ENCODE assay signal across 8 mouse cellular contexts in genomic region chr15:98662198-98662566, GRCm38 (mm10). TPM values are rescaled to one million over a fixed set of nuclear protein-coding genes. Genes with fewer than 3 reads are reported as not detected.
DNase-seq lines count a peak whose midpoint lies in the region; ATAC-seq lines count a peak whose summit lies in the region.

No protein-coding gene starts in this region.

- H3K4me3 ChIP-seq in lung, embryonic 16.5 days (ENCODE audit: low read length), result peak overlapping the region; percentile 90
- H3K4me3 ChIP-seq in hindbrain, embryonic 15.5 days, result peak overlapping the region; percentile 85
- H3K4me3 ChIP-seq in midbrain, embryonic 11.5 days (ENCODE audit: low read depth, low read length), result peak overlapping the region; percentile 74

- no peaks in the 10 kb centered on the region for H3K9me3 ChIP-seq in lung, embryonic 16.5 days (ENCODE audit: control insufficient read depth, low read length)
- H3K9me3 ChIP-seq in hindbrain, embryonic 15.5 days, result no peaks in the 10 kb centered on the region
- H3K9me3 ChIP-seq in midbrain, embryonic 11.5 days (ENCODE audit: control insufficient read depth, low read length), result no peaks in the 10 kb centered on the region

- WGBS in lung, embryonic 16.5 days, result under 1% methylated on average over 14 of the region's 14 CpGs
- under 1% methylated on average over 14 of the region's 14 CpGs for WGBS in hindbrain, embryonic 15.5 days
- 2% methylated on average over 14 of the region's 14 CpGs for WGBS in midbrain, embryonic 11.5 days

- peak overlapping the region; percentile 79 for H3K27ac ChIP-seq in lung, embryonic 16.5 days (ENCODE audit: low read length)
- H3K27ac ChIP-seq in hindbrain, embryonic 15.5 days (replicated peaks), result peak overlapping the region; percentile 93
- H3K27ac ChIP-seq in midbrain, embryonic 11.5 days (ENCODE audit: low read depth, low read length), result peak overlapping the region; percentile 74

- H3K4me1 ChIP-seq in lung, embryonic 16.5 days (replicated peaks; ENCODE audit: control insufficient read depth, insufficient read depth, low read length), result peaks cover 8% of the 10 kb centered on the region
- H3K4me1 ChIP-seq in hindbrain, embryonic 15.5 days (replicated peaks), result peaks cover 15% of the 10 kb centered on the region; the same call in 1 of the 2 replicates
- H3K4me1 ChIP-seq in midbrain, embryonic 11.5 days (ENCODE audit: control insufficient read depth, insufficient read depth, low read length), result peaks cover 2% of the 10 kb centered on the region

- peak overlapping the region; percentile 97 for H3K9ac ChIP-seq in lung, embryonic 16.5 days (ENCODE audit: low read length)
- peak overlapping the region; percentile 91 for H3K9ac ChIP-seq in hindbrain, embryonic 15.5 days
- peak overlapping the region; percentile 97 for H3K9ac ChIP-seq in midbrain, embryonic 11.5 days (ENCODE audit: low read length)

- no peak for DNase-seq in lung, postnatal 10 days
- peak; percentile 66 for DNase-seq in c-Kit-positive CD71-positive TER-119-positive erythroid progenitor cells, embryonic 14.5 days (ENCODE audit: low spot score)
- peak; percentile 93 for DNase-seq in midbrain, embryonic 11.5 days (ENCODE audit: low spot score, missing footprints)
- DNase-seq in urinary bladder, postnatal 4 days (ENCODE audit: low spot score in 2 of 2), result no peak
- DNase-seq in retina, postnatal 1 day, result no peak
- DNase-seq in urinary bladder, postnatal 10 days (ENCODE audit: low spot score), result no peak

- no peak; the same call in 1 of the 2 replicates for ATAC-seq in lung, embryonic 16.5 days (ENCODE audit: low read depth)
- ATAC-seq in hindbrain, embryonic 15.5 days (ENCODE audit: low FRiP score, low read depth), result no peak
- no peak; the same call in 1 of the 2 replicates for ATAC-seq in midbrain, embryonic 11.5 days (ENCODE audit: low FRiP score)

- H3K36me3 ChIP-seq in lung, embryonic 16.5 days (ENCODE audit: control insufficient read depth, insufficient read depth, low read length), result peaks cover 20% of the 10 kb centered on the region
- peaks cover 13% of the 10 kb centered on the region for H3K36me3 ChIP-seq in hindbrain, embryonic 15.5 days
- peaks cover 14% of the 10 kb centered on the region for H3K36me3 ChIP-seq in midbrain, embryonic 11.5 days (ENCODE audit: control insufficient read depth, insufficient read depth, low read length)

- peak overlapping the region; percentile 82 for H3K4me2 ChIP-seq in lung, embryonic 16.5 days (ENCODE audit: low read depth, low read length)
- peak overlapping the region; percentile 59 for H3K4me2 ChIP-seq in hindbrain, embryonic 15.5 days
- H3K4me2 ChIP-seq in midbrain, embryonic 11.5 days, result peak overlapping the region; percentile 72

- H3K27me3 ChIP-seq in lung, embryonic 16.5 days (ENCODE audit: control insufficient read depth, insufficient read depth, low read depth, low read length), result no peaks in the 10 kb centered on the region
- no peaks in the 10 kb centered on the region for H3K27me3 ChIP-seq in hindbrain, embryonic 15.5 days
- H3K27me3 ChIP-seq in midbrain, embryonic 11.5 days (ENCODE audit: control insufficient read depth, insufficient read depth, low read length), result no peaks in the 10 kb centered on the region

RNA-seq across cellular contexts. Expression of gene Ddx23, which starts 0.5 kb away (rescaled TPM):
- 21.6 and 24.0 TPM in 2 replicates for polyA plus RNA-seq in lung, embryonic 16.5 days (2015; fragmentation: Nextera tagmentation; extraction: Ambion mirVana)
- polyA plus RNA-seq in hindbrain, embryonic 15.5 days (2015; fragmentation: Nextera tagmentation; extraction: Ambion mirVana), result 19.4 and 24.8 TPM in 2 replicates
- 24.8 and 24.9 TPM in 2 replicates for polyA plus RNA-seq in midbrain, embryonic 11.5 days (2014; fragmentation: Nextera tagmentation; extraction: Ambion mirVana)

RNA-seq across cellular contexts. Expression of gene Rnd1, which starts 15.1 kb away (rescaled TPM):
- polyA plus RNA-seq in lung, embryonic 16.5 days (2015; fragmentation: Nextera tagmentation; extraction: Ambion mirVana), result 0.68 and 0.92 TPM in 2 replicates
- 10.3 and 10.4 TPM in 2 replicates for polyA plus RNA-seq in hindbrain, embryonic 15.5 days (2015; fragmentation: Nextera tagmentation; extraction: Ambion mirVana)
- polyA plus RNA-seq in midbrain, embryonic 11.5 days (2014; fragmentation: Nextera tagmentation; extraction: Ambion mirVana), result 6.1 and 6.3 TPM in 2 replicates

RNA-seq across cellular contexts. Expression of gene Cacnb3, which starts 31.5 kb away (rescaled TPM):
- 21.9 and 22.7 TPM in 2 replicates for polyA plus RNA-seq in lung, embryonic 16.5 days (2015; fragmentation: Nextera tagmentation; extraction: Ambion mirVana)
- 130 and 136 TPM in 2 replicates for polyA plus RNA-seq in hindbrain, embryonic 15.5 days (2015; fragmentation: Nextera tagmentation; extraction: Ambion mirVana)
- 35.5 and 39.5 TPM in 2 replicates for polyA plus RNA-seq in midbrain, embryonic 11.5 days (2014; fragmentation: Nextera tagmentation; extraction: Ambion mirVana)

RNA-seq across cellular contexts. Expression of gene Ccdc65, which starts 45.8 kb away (rescaled TPM):
- polyA plus RNA-seq in lung, embryonic 16.5 days (2015; fragmentation: Nextera tagmentation; extraction: Ambion mirVana), result 4.9 and 5.3 TPM in 2 replicates
- 6.8 TPM in 2 replicates for polyA plus RNA-seq in hindbrain, embryonic 15.5 days (2015; fragmentation: Nextera tagmentation; extraction: Ambion mirVana)
- polyA plus RNA-seq in midbrain, embryonic 11.5 days (2014; fragmentation: Nextera tagmentation; extraction: Ambion mirVana), result 0.71 and 1.4 TPM in 2 replicates

RNA-seq across cellular contexts. Expression of gene Adcy6, which starts 52.3 kb away (rescaled TPM):
- polyA plus RNA-seq in lung, embryonic 16.5 days (2015; fragmentation: Nextera tagmentation; extraction: Ambion mirVana), result 21.5 and 21.7 TPM in 2 replicates
- polyA plus RNA-seq in hindbrain, embryonic 15.5 days (2015; fragmentation: Nextera tagmentation; extraction: Ambion mirVana), result 10.6 and 13.1 TPM in 2 replicates
- polyA plus RNA-seq in midbrain, embryonic 11.5 days (2014; fragmentation: Nextera tagmentation; extraction: Ambion mirVana), result 9.3 and 10.6 TPM in 2 replicates

Comparison
In these comparisons a context has a peak if more than half of its experiments do, and no peak if none do; other contexts are left out.
1. DNase-seq: peak in c-Kit-positive CD71-positive TER-119-positive erythroid progenitor cells, embryonic 14.5 days (single experiment) and midbrain, embryonic 11.5 days (single experiment); none in lung, postnatal 10 days (single experiment), urinary bladder, postnatal 4 days (0 of 2), retina, postnatal 1 day (single experiment) and urinary bladder, postnatal 10 days (single experiment).
2. Peak in every context shown above with its lines, with median percentiles within 50 percentile points of each other: H3K27ac ChIP-seq, H3K4me2 ChIP-seq, H3K4me3 ChIP-seq and H3K9ac ChIP-seq.